Mouse (Mus musculus) midbrain, embryonic 12.5 days (tissue): ENCODE results near the gene Otp. TPM values are rescaled to one million over a fixed set of nuclear protein-coding genes. Genes with fewer than 3 reads are reported as not detected.

Source experiments
- ATAC-seq: fragments of 200-750 bp; cut with Nextera tagmentation; 2 replicates; pipeline ENCODE4 v1.8.0; 2017; ENCODE audit warnings: low read depth, moderate TSS enrichment, moderate library complexity; ENCODE audit not compliant: low FRiP score
- H3K27ac ChIP-seq: fragments of 300-500 bp; sonication (generic); replicated peaks from 2 replicates; pipeline ENCODE4 v1.5.1; 2016; ENCODE audit warnings: mild to moderate bottlenecking
- H3K27me3 ChIP-seq: fragments of 300-500 bp; sonication (generic); 2 replicates; pipeline ENCODE4 v1.6.1; 2016; ENCODE audit warnings: mild to moderate bottlenecking
- H3K36me3 ChIP-seq: fragments of 300-500 bp; sonication (generic); 2 replicates; pipeline ENCODE4 v1.6.1; 2016
- H3K4me1 ChIP-seq: fragments of 300-500 bp; sonication (generic); 2 replicates; pipeline ENCODE4 v1.6.1; 2016
- H3K4me2 ChIP-seq: fragments of 300-500 bp; sonication (generic); replicated peaks from 2 replicates; pipeline ENCODE4 v1.6.1; 2016; ENCODE audit warnings: mild to moderate bottlenecking, moderate library complexity
- H3K4me3 ChIP-seq: fragments of 300-500 bp; sonication (generic); 2 replicates; pipeline ENCODE4 v1.5.1; 2016; ENCODE audit warnings: mild to moderate bottlenecking
- H3K9ac ChIP-seq: fragments of 300-500 bp; sonication (generic); replicated peaks from 2 replicates; pipeline ENCODE4 v1.6.1; 2016; ENCODE audit warnings: mild to moderate bottlenecking, moderate library complexity
- H3K9me3 ChIP-seq: fragments of 300-500 bp; sonication (generic); 2 replicates; pipeline ENCODE4 v1.6.1; 2016; ENCODE audit warnings: mild to moderate bottlenecking
- WGBS: fragments of 180-500 bp; shearing (Covaris S2); methylation state at CpG from one replicate; pipeline ENCODE4 v1.1.7; 2016; 5-methylcytosine and 5-hydroxymethylcytosine counted together
- polyA plus RNA-seq: library from polyadenylated mRNA; unstranded; fragments of >200 nt; fragmentation: Nextera tagmentation; extraction: Ambion mirVana; gene quantifications from 2 replicates; pipeline ENCODE4 v1.2.1, GENCODE M21; 2016

Otp gene
- polyA plus RNA-seq, 1 experiment from 2014 or later = 2.1 TPM

DNA sequence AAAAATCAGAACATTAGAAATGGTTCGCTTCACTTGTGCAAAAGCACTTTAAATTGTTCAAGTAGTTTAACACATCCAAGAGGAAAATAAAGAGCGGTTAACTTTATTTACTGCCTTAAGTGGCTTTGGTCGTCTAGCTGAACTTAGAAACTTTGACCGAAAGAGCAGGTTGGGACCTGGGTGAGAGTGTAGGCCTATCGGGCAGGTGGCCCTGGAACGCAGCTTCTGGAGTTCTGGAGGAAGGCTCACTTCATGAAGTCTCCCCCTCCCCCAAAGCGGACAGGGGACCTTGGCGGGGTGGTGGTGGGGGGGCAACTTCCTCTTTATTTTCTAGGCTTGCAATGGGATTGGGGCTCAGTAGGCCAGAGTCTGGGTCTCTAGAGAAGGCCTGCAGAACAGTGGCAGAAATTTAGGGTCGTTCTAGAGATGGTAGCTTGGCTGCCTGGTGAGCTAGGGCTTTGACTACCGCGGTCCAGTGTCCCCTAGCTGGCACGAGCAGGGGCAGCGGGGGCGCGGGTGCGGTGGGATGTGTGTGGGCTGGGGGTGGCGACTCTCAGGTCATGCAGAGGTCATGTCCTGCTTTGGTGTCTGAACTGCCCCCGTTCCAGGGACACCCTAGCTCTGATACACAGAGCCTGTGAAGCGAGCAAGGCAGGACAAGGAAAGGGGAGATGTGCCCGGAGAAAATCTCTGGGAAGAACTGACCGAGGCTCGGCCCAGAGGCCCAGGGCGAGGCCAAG, 576 bp upstream of the Otp start:
- Histone ChIP-seq H3K4me2 (0 out of 2 replicates have a peak overlapping the region, but pooled peaks have one; percentile 22), H3K9ac (no peak overlapping the region), H3K4me1 (peaks cover 4% of the 10 kb centered on the region; the same call in 1 of the 2 replicates), H3K9me3 (no peaks in the 10 kb centered on the region), H3K27me3 (peaks cover 72% of the 10 kb centered on the region), H3K27ac (no peak overlapping the region), H3K36me3 (no peaks in the 10 kb centered on the region), H3K4me3 (peak overlapping the region; percentile 6; the same call in 1 of the 2 replicates)
- 1% methylated on average over 23 of the region's 23 CpGs for WGBS
- no peak; the same call in 1 of the 2 replicates for ATAC-seq

DNA sequence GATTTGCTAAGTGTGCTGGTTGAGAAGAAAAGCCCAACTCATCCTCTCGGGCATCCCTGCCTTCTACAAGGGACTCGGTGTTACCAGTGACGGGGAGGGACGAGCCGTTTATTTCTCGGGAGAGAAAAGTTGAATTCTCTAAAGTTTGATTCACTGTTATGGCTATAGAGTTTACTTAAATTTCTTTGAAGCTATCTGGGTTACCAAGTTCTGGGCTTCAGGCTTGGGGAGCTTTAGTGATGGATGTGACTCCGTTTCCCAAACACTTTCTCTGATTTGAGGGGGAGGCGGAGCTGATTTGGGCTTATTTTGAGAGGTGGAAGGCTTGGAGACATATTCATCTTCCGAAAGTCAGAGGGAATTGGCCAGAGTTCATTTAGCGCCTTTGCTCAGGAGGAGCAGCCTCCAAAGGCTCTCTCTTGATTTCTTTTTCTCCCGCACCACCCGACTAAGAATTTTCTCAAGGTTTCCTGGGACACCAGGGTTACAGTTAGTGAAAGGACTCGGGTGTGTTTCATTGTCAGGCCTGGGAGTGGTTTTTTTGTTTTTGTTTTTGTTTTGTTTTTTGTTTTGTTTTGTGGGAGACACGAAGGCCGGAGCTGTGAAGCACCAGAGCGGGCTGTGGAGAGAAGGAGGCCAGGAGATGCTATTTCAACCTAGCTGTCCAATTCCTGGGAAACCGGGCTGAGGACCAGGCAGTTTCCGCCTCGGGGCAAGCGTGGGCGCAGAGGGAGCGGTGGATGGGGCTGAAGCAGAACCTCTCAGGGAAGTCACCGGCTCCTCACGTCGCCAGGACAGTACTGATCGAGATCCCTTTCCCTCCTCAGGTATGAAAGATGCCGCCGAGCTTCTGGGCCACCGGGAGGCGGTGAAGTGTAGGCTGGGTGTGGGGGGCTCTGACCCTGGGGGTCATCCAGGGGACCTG, 1.1 kb downstream of the Otp start:
- no peak for ATAC-seq
- Histone ChIP-seq H3K27ac (no peak overlapping the region), H3K9ac (no peak overlapping the region), H3K36me3 (no peaks in the 10 kb centered on the region), H3K4me2 (no peak overlapping the region), H3K9me3 (no peaks in the 10 kb centered on the region), H3K27me3 (peaks cover 73% of the 10 kb centered on the region), H3K4me3 (peak overlapping the region; percentile 15; the same call in 1 of the 2 replicates), H3K4me1 (peaks cover 4% of the 10 kb centered on the region; the same call in 1 of the 2 replicates)
- 2% methylated on average over 30 of the region's 30 CpGs for WGBS

DNA sequence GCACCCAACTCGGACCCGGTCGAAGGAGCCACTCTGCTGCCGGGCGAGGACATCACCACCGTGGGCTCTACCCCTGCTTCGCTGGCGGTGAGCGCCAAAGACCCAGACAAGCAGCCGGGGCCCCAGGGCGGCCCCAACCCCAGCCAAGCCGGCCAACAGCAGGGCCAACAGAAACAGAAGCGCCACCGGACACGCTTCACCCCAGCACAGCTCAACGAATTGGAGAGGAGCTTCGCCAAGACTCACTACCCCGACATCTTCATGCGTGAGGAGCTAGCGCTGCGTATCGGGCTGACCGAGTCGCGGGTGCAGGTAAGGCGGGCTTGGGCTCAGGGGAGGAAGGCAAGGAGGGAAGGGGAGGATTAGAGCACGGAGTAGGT, 1.8 kb downstream of the Otp start:
- H3K4me2 ChIP-seq = no peak overlapping the region
- no peak for ATAC-seq
- H3K4me3 ChIP-seq = peak overlapping the region; percentile 15; the same call in 1 of the 2 replicates
- no peak overlapping the region for H3K27ac ChIP-seq
- peaks cover 74% of the 10 kb centered on the region for H3K27me3 ChIP-seq
- H3K9ac ChIP-seq = no peak overlapping the region; the same call in 1 of the 2 replicates
- H3K36me3 ChIP-seq = no peaks in the 10 kb centered on the region
- WGBS = 1% methylated on average over 27 of the region's 27 CpGs
- no peaks in the 10 kb centered on the region for H3K9me3 ChIP-seq
- H3K4me1 ChIP-seq = peaks cover 4% of the 10 kb centered on the region; the same call in 1 of the 2 replicates

DNA sequence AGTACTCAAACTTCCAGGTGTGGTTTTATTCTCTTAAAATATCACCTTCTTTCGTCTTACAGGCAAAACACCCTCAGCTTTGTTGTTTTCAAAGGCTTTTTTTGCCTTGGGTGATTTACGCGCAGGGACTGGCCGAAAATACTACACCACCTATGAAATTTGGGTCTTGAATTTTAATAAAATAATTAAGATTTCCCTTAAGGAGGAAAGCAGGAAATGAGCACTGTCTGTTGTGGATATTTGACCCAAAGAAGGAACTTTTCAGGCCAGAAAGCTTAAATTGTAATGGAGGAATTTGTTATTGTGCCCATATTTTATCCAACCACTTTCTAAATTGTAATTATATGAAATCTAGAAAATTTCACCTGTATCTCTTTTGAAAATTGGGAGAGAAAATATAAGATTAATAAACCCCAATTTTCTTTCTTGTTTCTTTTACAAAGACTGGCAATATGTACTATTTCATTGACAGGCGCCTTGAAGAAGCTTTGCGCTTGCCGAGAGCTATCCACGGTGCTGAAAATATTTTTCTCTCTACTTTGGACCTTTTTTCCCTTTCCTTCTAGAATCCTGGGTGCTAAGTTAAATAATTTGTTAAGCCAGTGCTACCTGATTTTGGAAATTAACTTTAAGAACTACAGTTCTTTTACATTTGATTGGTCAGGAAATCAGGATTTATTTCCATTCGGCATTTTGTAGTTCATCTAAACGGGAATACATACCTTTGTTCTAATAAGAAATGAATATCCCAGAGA, 2.8 kb downstream of the Otp start:
- Histone ChIP-seq H3K27ac (no peak overlapping the region), H3K27me3 (peaks cover 74% of the 10 kb centered on the region), H3K36me3 (no peaks in the 10 kb centered on the region), H3K4me1 (peaks cover 11% of the 10 kb centered on the region), H3K4me3 (no peak overlapping the region), H3K4me2 (no peak overlapping the region), H3K9me3 (no peaks in the 10 kb centered on the region), H3K9ac (no peak overlapping the region)
- no peak for ATAC-seq
- WGBS = 9% methylated on average over 10 of the region's 10 CpGs

DNA sequence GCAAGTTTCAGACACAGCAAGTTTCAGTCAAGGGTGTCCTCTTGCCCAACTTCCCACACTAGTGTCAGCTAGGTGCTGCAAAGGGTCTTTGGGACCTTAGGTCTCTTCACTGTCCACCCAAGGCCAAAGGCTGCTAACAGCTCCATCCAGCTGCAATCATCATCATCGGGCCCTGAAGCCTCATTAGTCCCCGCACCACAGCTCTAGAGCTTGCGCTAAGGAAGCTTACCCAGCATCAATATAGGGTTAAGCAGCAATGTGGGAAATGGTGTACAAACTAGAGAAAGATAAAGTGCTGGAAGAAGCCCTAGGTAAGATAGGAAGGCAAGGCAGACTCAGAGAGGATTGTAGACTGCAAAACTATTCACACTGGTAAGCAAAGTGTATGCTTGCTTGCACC, 5.8 kb downstream of the Otp start:
- ATAC-seq = no peak
- no peaks in the 10 kb centered on the region for H3K36me3 ChIP-seq
- H3K27me3 ChIP-seq = peaks cover 80% of the 10 kb centered on the region
- no peaks in the 10 kb centered on the region for H3K9me3 ChIP-seq
- H3K4me2 ChIP-seq = no peak overlapping the region
- H3K9ac ChIP-seq = no peak overlapping the region
- H3K27ac ChIP-seq = no peak overlapping the region
- H3K4me3 ChIP-seq = no peak overlapping the region
- peaks cover 23% of the 10 kb centered on the region for H3K4me1 ChIP-seq
- 2% methylated on average over 3 of the region's 3 CpGs for WGBS

DNA sequence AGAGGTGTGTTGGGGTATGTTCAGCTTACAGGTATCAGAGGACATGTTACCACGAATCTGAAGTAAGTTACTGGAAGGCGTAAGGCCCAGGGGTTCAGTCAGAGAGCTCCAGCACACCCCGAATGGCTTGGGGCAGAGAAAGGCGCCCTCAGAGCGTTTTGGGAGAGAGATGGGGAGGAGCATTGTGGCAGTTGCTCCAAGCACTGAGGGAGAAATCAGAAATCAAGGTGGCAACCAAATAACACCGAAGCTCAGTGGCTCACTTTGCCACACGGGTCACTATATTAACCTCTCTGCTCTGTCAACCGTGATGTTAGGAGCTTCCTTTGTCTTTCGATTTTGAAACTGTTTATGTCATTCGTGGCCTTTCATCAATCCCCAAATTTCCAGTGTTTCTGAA, 6.8 kb downstream of the Otp start:
- H3K9ac ChIP-seq = no peak overlapping the region
- H3K27me3 ChIP-seq = peaks cover 76% of the 10 kb centered on the region
- H3K36me3 ChIP-seq = no peaks in the 10 kb centered on the region
- no peaks in the 10 kb centered on the region for H3K9me3 ChIP-seq
- 1% methylated on average over 10 of the region's 10 CpGs for WGBS
- H3K4me2 ChIP-seq = no peak overlapping the region
- H3K27ac ChIP-seq = no peak overlapping the region
- H3K4me1 ChIP-seq = peaks cover 23% of the 10 kb centered on the region
- ATAC-seq = no peak
- H3K4me3 ChIP-seq = peak overlapping the region; percentile 39; the same call in 1 of the 2 replicates

DNA sequence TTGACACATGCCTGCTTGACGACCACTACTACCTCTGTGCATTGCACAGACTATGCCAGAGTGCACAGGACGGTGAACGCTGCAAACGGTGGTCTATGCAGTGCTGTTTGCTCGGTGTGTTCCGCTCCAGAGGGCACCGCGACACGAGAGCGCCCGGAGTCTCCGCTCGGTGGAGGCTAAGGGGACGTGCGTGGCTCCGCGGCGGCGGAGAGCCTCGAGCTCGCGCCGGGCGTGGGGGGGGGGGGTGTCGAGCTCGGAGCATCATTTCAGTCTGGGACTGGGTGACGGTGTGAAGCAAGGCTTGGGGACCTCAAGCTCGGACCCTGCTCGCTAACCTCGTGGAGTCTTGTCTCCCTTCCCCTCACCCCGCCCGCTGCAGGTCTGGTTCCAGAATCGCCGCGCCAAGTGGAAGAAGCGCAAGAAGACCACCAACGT, 7.3 kb downstream of the Otp start:
- no peak overlapping the region for H3K27ac ChIP-seq
- under 1% methylated on average over 31 of the region's 37 CpGs for WGBS
- ATAC-seq = peak; percentile 55

DNA sequence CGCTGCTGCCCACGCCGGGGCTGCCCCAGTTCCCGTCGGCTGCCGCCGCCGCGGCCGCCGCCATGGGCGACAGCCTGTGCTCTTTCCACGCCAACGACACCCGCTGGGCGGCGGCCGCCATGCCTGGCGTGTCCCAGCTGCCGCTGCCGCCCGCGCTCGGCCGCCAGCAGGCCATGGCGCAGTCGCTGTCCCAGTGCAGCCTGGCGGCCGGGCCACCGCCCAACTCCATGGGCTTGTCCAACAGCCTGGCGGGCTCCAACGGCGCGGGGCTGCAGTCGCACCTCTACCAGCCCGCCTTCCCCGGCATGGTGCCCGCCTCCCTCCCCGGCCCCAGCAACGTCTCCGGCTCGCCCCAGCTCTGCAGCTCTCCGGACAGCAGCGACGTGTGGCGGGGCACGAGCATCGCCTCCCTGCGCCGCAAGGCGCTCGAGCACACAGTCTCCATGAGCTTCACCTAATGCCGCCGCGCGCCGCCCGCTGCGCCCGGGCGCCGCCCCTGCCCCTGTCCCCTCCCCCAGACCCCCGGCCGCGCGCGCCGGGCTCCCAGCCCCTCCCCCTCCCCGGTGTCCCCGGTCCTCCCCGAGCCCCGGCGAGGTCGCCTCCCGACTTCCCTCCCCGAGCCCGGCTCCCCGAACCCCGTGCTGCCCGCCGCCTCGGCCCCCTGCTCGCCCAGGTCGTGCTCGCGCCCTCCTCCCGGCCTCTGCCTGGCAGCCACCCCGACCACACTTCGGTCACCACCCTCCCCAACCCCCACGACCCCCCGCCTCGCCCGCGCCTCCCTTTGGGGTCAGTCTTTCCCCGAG, 8.0 kb downstream of the Otp start:
- Histone ChIP-seq H3K4me2 (peak overlapping the region; percentile 61), H3K27me3 (peaks cover 77% of the 10 kb centered on the region), H3K9me3 (no peaks in the 10 kb centered on the region), H3K4me1 (peaks cover 23% of the 10 kb centered on the region), H3K27ac (no peak overlapping the region), H3K36me3 (no peaks in the 10 kb centered on the region), H3K9ac (peak overlapping the region; percentile 37; the same call in 1 of the 2 replicates), H3K4me3 (peak overlapping the region; percentile 39)
- ATAC-seq = peak; percentile 76
- WGBS = 1% methylated on average over 81 of the region's 95 CpGs

More for the DNA sequence above, 7.3 kb downstream of the Otp start:
- peak overlapping the region; percentile 39 for H3K4me3 ChIP-seq
- 0 out of 2 replicates have a peak overlapping the region, but pooled peaks have one; percentile 37 for H3K9ac ChIP-seq
- H3K4me2 ChIP-seq = peak overlapping the region; percentile 61
- peaks cover 23% of the 10 kb centered on the region for H3K4me1 ChIP-seq
- H3K27me3 ChIP-seq = peaks cover 74% of the 10 kb centered on the region
- H3K36me3 ChIP-seq = no peaks in the 10 kb centered on the region
- no peaks in the 10 kb centered on the region for H3K9me3 ChIP-seq

DNA sequence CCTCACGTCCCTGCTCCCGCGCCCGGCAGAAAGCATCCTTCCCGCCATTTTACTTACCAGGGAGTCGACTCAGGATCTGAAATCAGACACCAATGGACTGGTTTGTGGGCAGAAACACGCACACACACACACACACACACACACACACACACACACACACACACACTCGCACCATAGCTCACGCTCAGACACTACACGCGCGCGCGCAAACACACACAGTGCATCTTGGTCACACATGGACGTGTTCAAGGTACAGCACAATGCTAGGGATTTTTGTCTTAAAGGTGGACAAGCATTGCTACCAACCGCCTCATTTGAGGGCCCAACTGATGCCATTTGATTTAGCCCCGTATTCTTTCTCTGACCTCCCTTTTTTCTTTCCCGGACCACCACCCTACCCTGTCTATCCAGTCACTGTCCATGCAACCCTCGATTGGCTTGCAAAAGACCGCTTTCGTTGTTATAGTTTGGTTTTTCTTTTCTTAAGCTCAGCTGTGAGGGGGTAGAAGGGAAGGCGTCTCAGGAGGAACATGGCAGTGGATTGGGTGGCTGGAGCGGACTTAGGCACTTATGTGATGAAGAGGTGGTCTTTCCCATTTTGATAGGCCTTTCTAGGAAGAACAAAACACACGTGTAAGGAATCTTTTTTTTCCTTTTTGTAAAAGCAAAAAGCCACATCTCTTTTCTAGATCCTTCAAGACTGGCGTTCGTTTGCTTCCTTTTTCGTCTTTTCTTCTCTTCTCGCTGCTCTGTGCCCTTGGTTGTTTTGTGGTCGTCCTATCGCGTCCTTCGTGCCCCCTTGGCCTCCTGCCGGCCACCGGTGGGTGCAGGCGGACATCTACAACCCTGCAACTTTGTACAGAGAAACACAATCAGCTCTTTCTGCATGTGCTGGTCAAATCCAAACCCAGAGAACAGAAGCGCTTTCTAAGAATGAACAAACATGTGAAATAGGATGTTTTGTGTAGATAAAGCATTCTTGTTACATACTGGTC, 8.9 kb downstream of the Otp start:
- Histone ChIP-seq H3K9me3 (no peaks in the 10 kb centered on the region), H3K9ac (peak overlapping the region; percentile 37; the same call in 1 of the 2 replicates), H3K4me2 (peak overlapping the region; percentile 61), H3K4me3 (peak overlapping the region; percentile 39), H3K27me3 (peaks cover 83% of the 10 kb centered on the region), H3K36me3 (no peaks in the 10 kb centered on the region), H3K4me1 (peaks cover 23% of the 10 kb centered on the region), H3K27ac (no peak overlapping the region)
- under 1% methylated on average over 36 of the region's 36 CpGs for WGBS
- ATAC-seq = no peak
